Mouse (Mus musculus): ENCODE measurements at regions not wholly inside any gene's neighbourhood (a gene's known extent, or its start where the extent isn't known, plus 50 kb on each side); places are given as distances from the start of the nearest gene placed in this dataset.

DNA sequence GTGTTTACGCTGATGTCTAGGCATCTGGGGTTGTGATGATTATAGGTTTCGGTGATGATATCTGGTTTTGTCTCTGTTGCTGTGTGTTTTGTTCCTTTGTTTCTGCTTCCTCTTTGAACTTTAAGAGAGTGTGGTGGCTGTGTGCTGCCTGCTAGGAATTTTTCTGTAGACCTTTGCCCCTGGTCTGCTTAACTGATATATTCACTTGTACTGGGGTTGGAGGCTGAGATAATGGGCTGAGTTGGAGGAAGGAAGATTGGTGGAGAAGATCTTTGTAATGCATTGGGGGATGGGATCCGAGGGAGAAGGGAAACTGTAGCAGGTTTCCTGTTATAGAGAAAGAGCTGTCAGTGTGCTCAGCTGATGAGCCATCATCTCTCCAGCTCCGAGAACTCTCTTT is 55.8 kb downstream of the Mid1ip1 start:
- ATAC-seq (replicated peaks; ENCODE audit: poor library complexity, severe bottlenecking) = no peak; the same call in 1 of the 2 replicates

DNA sequence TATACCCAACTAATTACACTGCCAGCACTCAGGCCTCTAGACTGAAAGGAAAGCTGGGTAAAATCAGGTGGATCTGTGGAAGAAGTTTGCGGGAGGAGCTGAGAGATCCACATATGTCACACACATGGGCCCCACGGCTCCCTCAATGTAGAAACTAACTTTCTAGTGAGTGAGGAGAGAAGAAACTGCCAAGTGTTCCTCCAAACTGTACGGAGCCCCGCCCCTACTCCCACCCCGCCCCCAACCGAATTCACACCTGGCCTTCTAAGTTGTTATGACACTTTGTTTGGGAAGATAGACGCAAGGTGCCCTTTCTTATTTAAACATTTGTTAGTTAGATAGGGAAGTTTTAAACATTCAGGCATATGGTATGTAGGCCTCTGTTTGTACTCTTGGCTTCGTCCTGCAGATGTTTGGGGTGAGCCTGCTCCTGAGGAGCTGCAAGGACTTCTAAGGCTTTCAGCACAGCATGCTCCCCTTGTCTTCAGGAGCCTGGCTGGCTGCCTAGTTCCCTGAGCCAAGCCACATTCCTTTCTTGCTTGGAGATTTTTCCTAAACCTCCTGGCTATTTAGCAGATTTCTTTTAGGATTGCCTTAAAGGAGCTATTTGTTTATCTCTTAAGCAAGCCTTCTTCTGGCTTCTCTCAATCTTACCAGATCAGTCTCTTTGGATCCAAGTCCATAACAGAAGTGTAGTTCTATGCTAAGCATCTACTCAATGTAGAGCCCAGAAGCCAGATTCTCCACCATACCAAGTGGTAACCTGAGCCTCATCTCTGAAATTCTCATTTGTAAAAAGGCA is 61.1 kb downstream of the Mid1ip1 start:
- ATAC-seq (replicated peaks; ENCODE audit: poor library complexity, severe bottlenecking) = no peak

DNA sequence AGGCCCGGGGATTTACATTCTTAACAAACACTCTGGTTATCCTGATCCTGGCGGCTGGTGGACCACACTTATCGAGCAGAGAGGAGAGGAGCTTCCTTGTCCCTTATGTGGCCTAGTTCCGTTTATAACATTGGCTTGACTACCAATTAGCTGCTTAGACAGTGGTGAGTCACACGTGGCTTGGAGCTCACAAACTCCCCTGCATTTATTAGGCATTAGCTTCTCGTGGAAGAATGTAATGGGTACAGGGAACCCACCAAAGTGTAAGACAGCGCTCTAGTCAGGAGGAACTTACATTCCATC is 61.7 kb downstream of the Mid1ip1 start:
- no peak for ATAC-seq (replicated peaks; ENCODE audit: poor library complexity, severe bottlenecking)

DNA sequence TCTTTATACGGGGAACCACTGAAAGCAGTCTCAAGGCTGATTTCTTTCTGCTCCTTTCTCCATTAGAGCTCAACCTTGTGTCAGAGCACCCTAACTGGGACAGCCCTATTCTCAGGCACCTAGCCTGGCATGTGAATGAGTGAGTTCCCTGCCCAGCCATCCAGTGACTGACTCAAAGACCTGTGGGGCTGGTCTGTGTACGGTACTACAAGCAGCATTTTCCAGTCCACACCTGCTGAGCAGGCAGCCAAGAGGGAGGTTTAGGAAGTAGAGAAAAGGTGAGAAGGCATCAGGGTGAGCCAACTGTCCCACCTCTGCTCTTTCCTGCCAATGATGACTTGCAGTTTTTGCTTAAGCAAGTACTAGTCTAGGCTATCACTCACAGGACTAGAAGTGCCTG is 63.2 kb downstream of the Mid1ip1 start:
- no peak for ATAC-seq (replicated peaks; ENCODE audit: poor library complexity, severe bottlenecking)

DNA sequence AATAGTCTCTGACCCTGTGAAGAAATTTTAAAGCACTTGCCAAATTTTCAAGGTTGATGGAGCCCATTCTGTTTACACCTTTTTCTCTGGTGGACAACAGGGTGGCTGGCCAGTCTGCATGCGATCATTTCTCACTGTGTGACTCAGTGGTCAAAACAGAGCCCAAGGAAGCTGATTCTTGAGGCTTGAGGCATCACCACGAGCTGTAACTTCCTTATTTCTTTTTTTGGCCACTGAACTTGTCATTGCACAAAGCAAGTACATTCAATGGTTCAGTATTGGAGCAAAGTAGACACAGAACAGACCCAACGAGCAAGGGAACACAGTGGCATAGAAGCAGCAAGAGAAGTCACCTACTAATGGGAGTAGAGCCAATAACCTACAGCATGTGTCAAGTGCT is 71.5 kb downstream of the Mid1ip1 start:
- ATAC-seq (replicated peaks; ENCODE audit: poor library complexity, severe bottlenecking) = peak; percentile 55; the same call in 1 of the 2 replicates

DNA sequence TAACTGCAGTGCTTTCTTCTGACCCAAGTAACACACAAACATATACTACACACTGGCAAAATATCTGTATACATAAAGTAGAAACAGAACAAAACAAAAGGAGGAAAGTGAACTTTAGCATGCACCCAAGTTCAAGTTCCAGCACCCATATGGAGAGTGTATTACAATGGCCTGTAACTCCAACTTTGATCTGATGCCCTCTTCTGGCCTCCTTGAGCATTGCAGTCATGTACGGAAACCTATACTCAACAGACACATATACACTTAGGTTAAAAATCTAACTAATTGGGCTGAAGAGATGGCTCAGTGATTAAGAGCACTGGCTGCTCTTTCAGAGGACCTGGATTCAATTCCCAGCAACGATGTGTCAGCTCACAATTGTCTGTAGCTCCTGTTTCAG is 72.2 kb downstream of the Mid1ip1 start:
- no peak for ATAC-seq (replicated peaks; ENCODE audit: poor library complexity, severe bottlenecking)

DNA sequence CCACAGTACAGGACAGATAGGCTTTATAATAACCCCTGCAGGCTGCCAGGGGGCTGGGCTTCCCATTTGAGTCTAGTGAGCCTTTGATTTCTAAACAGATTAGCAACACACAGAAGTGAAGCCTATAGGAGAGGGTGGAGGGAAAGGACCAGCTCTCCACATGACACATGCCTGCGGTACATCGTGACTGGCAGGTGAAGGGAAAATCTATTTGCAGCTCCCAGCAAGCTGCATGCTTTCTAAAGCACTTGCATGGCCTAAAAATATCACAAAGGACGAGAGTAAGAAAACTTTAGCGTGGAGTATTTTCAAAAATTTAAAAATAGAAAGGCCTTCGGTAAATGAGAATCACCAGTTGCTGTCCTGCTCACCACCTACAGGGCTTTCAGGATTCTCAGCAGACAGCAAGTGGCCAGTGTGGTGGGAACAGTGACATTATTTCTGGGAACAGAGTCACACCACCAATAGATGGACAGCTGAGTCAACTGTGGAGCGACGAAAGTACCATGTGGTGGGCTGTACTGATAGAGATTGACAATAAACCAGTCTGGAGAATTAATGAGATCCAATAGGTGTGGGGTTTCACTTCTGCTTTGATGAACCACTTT is 105.6 kb downstream of the Mid1ip1 start:
- ATAC-seq (replicated peaks; ENCODE audit: poor library complexity, severe bottlenecking) = no peak

DNA sequence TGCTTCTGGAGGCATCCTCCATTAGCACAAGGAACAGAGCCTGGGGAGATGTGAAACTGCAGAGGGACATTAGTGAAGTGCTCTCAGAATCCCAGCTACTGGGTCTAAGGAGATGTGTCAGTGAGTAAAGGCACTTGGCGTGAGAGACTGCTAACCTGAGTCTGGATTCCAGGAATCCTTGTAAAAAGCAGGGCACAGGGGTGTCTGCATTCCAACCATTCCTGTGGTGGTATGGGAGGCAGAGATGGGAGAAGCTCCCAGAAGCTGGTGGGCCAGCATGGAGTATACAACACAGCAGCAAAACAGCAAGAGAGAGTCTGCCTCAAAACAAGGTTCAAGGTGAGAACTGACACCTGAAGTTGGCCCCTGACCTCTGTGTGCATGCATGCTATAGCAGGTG is 118.9 kb downstream of the Mid1ip1 start:
- no peak for ATAC-seq (replicated peaks; ENCODE audit: poor library complexity, severe bottlenecking)

DNA sequence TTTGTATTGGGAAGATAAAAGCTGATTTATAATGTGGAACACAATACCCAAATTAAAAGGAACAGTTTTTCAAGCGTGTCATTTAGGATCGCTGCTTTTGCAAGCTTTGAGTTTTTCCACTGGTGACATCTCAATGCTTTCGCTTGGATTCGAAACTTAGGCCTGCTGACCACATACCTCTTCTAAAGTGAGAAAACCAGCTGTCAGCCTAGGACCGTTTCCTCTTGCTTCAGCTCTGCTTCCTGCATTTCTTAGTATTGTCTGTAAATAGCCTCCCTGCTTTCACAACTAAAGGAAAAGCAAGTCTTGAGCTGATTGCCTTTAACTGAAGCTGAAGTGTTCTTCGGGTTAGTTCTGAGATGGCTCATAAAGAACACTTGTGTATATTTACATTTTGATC is 142.3 kb downstream of the Mid1ip1 start:
- peak; percentile 98 for ATAC-seq (replicated peaks; ENCODE audit: poor library complexity, severe bottlenecking)

DNA sequence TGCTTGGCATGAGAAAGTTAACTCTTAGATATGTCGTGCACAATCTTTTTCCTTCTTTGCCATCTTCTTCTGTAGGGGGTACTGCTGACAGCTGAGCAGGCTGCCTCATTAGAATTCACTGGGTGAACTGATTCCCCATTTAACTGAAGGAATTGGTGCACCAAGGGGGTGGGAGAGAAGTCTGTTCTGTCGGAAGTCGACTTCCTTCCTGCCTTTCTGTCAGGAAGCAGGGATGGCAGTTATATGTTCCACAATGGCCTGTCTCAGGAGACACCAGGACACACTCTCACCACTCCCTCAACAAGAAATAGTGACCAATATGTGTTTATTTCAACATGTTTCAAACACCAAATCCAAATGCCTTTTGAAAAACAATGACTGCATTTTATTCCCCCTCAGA is 142.9 kb downstream of the Mid1ip1 start:
- ATAC-seq (replicated peaks; ENCODE audit: poor library complexity, severe bottlenecking) = peak; percentile 67

DNA sequence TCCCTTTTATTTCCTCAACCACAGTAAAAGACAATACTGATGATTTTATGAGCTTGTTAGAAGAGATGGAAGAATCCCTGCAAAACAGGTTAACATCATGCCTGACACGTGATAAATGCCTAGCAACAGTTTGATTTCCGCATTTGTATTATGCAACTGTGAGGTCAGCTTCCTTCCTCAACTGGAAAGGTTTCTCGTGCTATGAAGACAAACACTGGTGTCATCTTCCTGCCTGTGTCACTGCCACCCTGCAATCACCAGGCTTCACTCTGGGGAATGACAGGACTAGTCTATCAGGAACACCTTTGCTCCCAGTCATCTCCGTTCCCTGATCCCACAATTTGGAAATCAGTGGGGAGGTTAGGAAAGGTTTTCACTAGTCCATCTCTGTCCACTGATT is 156.8 kb downstream of the Mid1ip1 start:
- peak; percentile 97 for ATAC-seq (replicated peaks; ENCODE audit: poor library complexity, severe bottlenecking)

DNA sequence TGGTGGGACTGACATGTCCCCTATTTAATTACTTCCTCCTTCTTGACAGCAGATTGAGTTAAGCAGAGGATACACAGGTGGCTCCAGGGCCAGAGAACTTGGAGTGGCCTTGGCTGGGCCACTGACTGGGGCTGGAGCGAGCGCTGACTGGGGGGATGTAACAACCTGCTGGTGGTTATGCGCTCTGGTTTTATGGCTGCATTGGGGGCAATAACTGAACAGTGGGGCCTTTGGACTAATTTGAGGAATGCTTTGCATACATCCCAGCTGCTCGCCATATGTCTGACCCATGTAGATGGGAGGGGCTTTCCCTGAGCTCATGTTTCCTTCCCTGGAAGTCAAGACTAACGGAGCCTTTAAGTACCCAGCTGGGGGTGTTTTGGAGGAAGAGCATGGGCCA is 163.0 kb downstream of the Mid1ip1 start:
- ATAC-seq (replicated peaks; ENCODE audit: poor library complexity, severe bottlenecking) = 0 out of 2 replicates have a peak, but pooled peaks have one; percentile 17

DNA sequence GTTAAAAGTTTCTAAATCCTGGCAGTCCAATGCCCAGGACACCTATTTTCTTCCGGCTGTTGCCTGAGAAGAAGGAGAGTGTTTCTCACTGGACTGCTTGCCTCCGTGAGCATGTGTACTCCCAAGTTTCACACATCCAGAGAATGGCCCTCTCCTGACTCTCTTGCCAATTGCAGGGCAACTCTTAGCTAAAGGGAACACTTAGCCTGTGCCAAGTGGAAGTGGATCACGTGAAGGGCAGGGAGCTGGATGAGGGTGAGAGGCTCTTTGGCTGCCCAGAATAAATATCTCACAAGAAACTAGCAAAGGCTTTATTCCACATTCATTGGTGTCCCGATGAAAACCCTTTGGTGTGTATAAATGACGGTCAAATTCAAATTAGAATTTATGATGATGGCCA is 164.1 kb downstream of the Mid1ip1 start:
- no peak for ATAC-seq (replicated peaks; ENCODE audit: poor library complexity, severe bottlenecking)

DNA sequence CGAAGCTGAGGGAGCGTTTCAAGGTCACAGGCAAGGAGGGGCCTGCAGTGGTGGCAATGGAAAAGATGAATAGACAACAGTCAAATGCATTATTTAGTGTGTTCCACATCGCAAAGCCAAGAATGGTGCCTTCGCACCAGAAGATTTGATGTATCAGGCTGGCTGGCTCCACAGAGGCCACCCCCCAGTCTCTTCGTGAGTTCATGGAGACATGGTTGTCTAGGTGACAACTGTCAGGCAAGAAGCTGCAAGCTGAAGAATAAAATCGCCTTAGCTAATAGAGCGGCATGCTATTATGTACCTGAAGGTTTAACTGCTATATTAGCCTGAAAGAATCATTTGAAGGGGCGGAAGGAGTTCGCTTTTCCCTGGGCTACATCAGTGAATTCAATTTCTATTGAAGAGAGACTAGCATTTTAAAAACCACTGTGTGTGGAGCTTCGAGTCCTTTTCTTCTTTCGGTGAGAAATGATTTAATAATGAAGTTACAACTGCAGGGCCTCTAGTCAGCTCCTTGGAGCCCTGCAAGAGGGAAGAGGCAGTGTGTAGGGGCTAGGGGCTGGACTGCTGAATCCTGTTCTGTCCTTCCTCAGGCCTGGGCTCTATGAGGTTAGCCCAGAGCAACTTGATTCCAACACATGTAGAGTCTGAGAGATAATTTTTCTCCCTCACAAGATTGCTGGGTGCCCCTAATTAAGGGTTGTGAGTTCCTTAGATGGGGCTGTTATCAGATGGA is 169.1 kb downstream of the Mid1ip1 start:
- no peak for ATAC-seq (replicated peaks; ENCODE audit: poor library complexity, severe bottlenecking)

DNA sequence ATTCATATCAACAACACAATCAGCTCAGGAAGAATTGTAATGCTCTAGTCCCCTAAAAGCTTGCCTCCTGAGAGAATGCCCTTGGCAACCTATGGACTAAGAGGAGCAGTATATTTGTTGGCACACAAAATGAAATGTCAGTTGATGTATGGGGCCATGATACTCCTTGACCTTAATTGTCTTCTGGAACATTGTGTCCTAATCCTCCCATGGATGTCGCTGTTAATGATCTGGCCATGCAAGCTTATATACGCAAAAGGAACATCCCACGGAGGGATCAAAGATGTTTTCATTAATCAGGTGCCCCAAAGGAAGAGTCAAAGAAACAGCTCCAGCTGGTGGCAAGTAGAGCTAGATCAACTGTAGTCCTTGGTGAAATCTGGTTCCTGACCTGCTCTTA is 178.0 kb downstream of the Mid1ip1 start:
- no peak for ATAC-seq (replicated peaks; ENCODE audit: poor library complexity, severe bottlenecking)

DNA sequence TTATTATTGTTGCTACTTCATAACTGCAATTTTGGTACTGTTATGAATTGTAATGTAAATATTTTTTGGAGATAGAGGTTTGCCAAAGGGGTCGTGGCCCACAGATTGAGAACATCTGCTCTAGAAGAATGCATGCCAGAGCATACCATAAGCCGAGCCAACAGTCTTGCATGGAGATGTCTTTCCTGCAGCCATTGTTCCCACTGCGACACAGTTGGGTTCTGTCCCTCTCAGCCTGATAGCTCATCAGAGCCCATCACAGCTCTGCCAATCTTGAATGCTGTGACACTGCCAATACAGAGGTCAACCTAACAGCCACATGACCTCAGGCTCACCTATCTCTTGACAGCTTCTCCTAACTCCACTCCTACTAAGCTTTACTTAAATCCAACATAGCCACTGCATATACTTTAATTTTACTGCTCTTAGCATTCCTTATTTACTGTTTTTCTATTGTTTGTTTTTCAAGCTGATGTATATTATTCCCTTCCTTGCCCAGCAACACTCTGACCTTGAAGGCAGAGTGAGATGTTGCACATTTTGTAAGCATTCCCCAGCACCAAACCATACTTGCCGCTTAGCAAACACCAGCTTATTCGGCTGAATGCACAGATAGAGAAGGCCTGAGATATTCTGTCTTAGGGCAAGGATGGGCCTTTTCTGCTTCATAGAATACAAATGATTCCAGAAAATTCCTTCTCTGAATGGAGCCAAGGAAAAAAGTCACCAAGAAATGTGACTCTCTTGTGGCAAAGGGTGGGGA is 181.6 kb downstream of the Mid1ip1 start:
- ATAC-seq (replicated peaks; ENCODE audit: poor library complexity, severe bottlenecking) = no peak

DNA sequence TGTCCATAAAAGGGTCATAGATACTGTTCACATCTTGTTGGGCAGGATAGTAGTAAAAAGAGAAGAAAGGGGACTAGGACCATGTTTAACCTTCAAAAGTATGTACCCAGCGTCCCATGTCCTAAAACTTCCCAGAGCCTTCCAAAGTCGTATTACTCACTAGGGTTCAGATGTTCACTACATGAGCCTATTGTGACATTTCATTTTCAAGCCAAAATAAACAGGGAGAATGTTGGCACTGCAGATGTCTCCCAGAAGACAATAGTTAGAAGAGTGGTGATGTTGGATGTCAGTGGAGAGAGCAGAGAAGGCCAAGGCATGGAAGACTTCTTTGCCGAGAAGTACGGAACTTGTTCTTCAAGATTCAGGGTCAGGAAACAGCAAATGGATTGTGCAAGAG is 187.9 kb downstream of the Mid1ip1 start:
- ATAC-seq (replicated peaks; ENCODE audit: poor library complexity, severe bottlenecking) = no peak

DNA sequence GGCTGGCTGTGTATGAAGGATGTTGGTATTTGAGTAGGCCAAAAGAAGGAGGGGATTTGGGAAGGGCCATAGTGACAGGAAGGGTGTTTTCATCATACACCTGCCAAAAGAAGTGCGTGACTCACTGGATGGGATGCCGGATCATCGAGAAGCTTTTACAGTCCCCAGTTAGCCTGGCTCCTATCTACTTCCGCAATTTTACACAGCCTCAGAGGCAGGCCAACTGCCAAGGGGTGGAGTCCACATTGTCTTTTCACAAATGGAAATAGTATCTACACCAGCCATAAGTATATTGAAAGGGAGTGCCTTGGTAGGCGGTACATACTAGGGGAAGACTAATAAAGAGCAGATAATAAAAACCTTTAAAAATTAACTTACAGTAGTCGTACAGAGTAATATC is 189.3 kb downstream of the Mid1ip1 start:
- ATAC-seq (replicated peaks; ENCODE audit: poor library complexity, severe bottlenecking) = peak; percentile 62

DNA sequence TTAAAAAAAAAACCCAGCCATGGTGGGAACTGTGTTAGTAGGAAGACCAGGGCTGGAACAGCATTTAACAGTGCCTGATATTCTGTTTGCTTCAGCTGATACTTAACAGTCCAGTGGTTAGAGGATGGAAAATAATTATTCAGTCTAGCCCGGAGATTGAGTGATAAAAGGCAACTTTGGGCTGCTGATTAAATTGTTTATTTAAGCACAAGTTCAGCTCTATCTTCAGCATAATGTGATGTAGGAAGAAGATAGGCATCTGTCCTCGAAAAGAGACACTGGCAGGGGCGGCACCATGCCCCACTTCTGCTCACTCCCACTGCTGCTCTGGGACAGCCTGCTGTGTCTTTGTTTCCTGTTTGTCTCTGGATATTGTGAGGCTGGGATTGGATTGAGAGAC is 190.1 kb downstream of the Mid1ip1 start:
- ATAC-seq (replicated peaks; ENCODE audit: poor library complexity, severe bottlenecking) = no peak

DNA sequence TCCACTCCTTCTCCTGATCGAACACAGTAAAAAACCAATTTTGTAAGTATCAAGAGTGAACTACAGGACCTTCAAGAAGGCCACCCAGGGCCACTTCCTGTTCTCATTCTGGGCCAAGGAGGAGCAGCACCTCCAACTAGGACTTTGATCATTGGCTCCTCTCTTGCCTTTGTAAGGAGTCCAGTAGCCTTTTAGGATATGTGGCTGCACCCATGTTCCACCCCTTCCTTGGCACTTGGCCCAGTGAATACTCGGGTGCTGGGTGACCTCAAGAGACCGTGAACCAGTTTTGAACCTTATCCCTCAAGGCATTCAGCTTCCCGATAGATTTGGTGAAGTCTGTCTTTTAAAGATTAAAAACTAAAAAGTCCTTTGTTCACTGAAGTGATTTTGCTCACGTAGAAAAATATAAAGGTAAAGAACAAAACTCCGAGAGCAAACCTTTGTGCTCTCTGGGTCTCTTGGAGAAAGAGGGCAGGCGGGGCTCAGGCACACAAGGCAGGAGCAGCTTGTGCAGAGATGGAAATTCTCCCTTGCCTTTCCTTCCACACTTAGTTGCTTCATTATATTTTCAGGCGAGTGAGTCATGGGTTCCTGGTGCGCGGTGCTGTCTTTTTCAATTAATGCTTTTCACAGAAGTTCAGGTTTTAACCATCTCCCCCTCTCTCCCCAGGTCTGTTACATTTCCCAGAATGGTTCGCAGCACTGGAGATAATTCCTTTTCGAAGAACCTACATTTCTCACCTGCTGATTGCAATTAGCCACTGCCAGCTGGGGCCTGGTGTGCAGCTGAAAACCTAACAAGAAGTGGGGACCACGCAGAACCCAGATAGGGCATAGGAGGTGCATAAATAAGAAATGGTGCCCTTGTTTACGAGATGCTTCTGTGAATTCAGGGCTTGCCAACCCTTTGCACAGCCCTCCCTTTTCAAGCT is 196.6 kb downstream of the Mid1ip1 start:
- no peak for ATAC-seq (replicated peaks; ENCODE audit: poor library complexity, severe bottlenecking)
